Mouse (Mus musculus) kidney, embryonic 14.5 days (tissue): ENCODE data around the gene Lin52. TPM values are rescaled to one million over a fixed set of nuclear protein-coding genes. Genes with fewer than 3 reads are reported as not detected.

Experiments used
- ATAC-seq: fragments of 200-750 bp; cut with Nextera tagmentation; 2 replicates; pipeline ENCODE4 v1.8.0; 2017; ENCODE audit warnings: moderate number of reproducible peaks, mild to moderate bottlenecking, moderate TSS enrichment, moderate library complexity; ENCODE audit not compliant: low FRiP score, low TSS enrichment
- H3K27ac ChIP-seq: fragments of 300-500 bp; sonication (generic); 2 replicates; pipeline ENCODE4 v1.5.1; 2014; ENCODE audit warnings: low read depth, mild to moderate bottlenecking, low read length, moderate library complexity, mixed read lengths
- H3K27me3 ChIP-seq: fragments of 300-500 bp; sonication (generic); 2 replicates; pipeline ENCODE4 v1.6.1; 2014; ENCODE audit warnings: mild to moderate bottlenecking, low read length; ENCODE audit not compliant: control insufficient read depth, insufficient read depth
- H3K36me3 ChIP-seq: fragments of 300-500 bp; sonication (generic); 2 replicates; pipeline ENCODE4 v1.6.1; 2014; ENCODE audit warnings: low read length, mixed read lengths; ENCODE audit not compliant: control insufficient read depth, insufficient read depth
- H3K4me1 ChIP-seq: fragments of 300-500 bp; sonication (generic); 2 replicates; pipeline ENCODE4 v1.6.1; 2014; ENCODE audit warnings: low read length, mixed read lengths; ENCODE audit not compliant: control insufficient read depth, insufficient read depth
- H3K4me2 ChIP-seq: fragments of 300-500 bp; sonication (generic); replicated peaks from 2 replicates; pipeline ENCODE4 v1.6.1; 2014; ENCODE audit warnings: low read depth, mild to moderate bottlenecking, low read length
- H3K4me3 ChIP-seq: fragments of 300-500 bp; sonication (generic); 2 replicates; pipeline ENCODE4 v1.5.1; 2014; ENCODE audit warnings: mild to moderate bottlenecking, low read length
- H3K9ac ChIP-seq: fragments of 300-500 bp; sonication (generic); 2 replicates; pipeline ENCODE4 v1.6.1; 2014; ENCODE audit warnings: low read depth, mild to moderate bottlenecking, low read length, moderate library complexity
- H3K9me3 ChIP-seq: fragments of 300-500 bp; sonication (generic); 2 replicates; pipeline ENCODE4 v1.6.1; 2016; ENCODE audit warnings: low read length; ENCODE audit not compliant: control insufficient read depth
- WGBS: fragments of 180-500 bp; shearing (Covaris S2); extraction: QIAGEN DNeasy Blood & Tissue Kit; methylation state at CpG from one replicate; pipeline ENCODE4 v1.1.7; 2014; 5-methylcytosine and 5-hydroxymethylcytosine counted together
- polyA plus RNA-seq: library from polyadenylated mRNA; unstranded; fragments of >200 nt; fragmentation: Nextera tagmentation; extraction: Ambion mirVana; gene quantifications from 2 replicates; pipeline ENCODE4 v1.2.1, GENCODE M21; 2014

Gene Lin52
- polyA plus RNA-seq, 1 experiment from 2014 or later, result 23.2 TPM

- Histone ChIP-seq H3K4me3 (peak overlapping the region; percentile 7; the same call in 1 of the 2 replicates), H3K27me3 (peaks cover 74% of the 10 kb centered on the region), H3K9me3 (no peaks in the 10 kb centered on the region), H3K27ac (no peak overlapping the region), H3K9ac (no peak overlapping the region), H3K36me3 (no peaks in the 10 kb centered on the region), H3K4me2 (no peak overlapping the region), H3K4me1 (no peaks in the 10 kb centered on the region)
- ATAC-seq, result no peak
- 2% methylated on average over 34 of the region's 34 CpGs for WGBS
Measured at GRCm38 (mm10) chr12:84570694-84571415, 119.6 kb downstream of the Lin52 start.

GRCm38 (mm10) chr12:84571466-84572340, 120.5 kb downstream of the Lin52 start:
- Histone ChIP-seq H3K9ac (no peak overlapping the region), H3K36me3 (no peaks in the 10 kb centered on the region), H3K4me1 (no peaks in the 10 kb centered on the region), H3K4me3 (peak overlapping the region; percentile 7), H3K27ac (no peak overlapping the region), H3K4me2 (no peak overlapping the region), H3K9me3 (no peaks in the 10 kb centered on the region), H3K27me3 (peaks cover 74% of the 10 kb centered on the region)
- 1% methylated on average over 43 of the region's 43 CpGs for WGBS
- ATAC-seq, result no peak

GRCm38 (mm10) chr12:84572341-84572720, 121.1 kb downstream of the Lin52 start:
- no peaks in the 10 kb centered on the region for H3K36me3 ChIP-seq
- H3K9me3 ChIP-seq, result no peaks in the 10 kb centered on the region
- ATAC-seq, result no peak
- H3K4me1 ChIP-seq, result no peaks in the 10 kb centered on the region
- 10% methylated on average over 7 of the region's 7 CpGs for WGBS
- H3K27ac ChIP-seq, result no peak overlapping the region
- H3K4me3 ChIP-seq, result no peak overlapping the region
- no peak overlapping the region for H3K4me2 ChIP-seq
- H3K27me3 ChIP-seq, result peaks cover 71% of the 10 kb centered on the region
- H3K9ac ChIP-seq, result no peak overlapping the region

- H3K36me3 ChIP-seq, result no peaks in the 10 kb centered on the region
- H3K27me3 ChIP-seq, result peaks cover 63% of the 10 kb centered on the region
- H3K9me3 ChIP-seq, result no peaks in the 10 kb centered on the region
- ATAC-seq, result no peak
- no peak overlapping the region for H3K9ac ChIP-seq
- H3K27ac ChIP-seq, result no peak overlapping the region
- no peak overlapping the region for H3K4me2 ChIP-seq
- WGBS, result 17% methylated on average over 7 of the region's 7 CpGs
- no peaks in the 10 kb centered on the region for H3K4me1 ChIP-seq
- H3K4me3 ChIP-seq, result no peak overlapping the region
Measured at GRCm38 (mm10) chr12:84573094-84573493, 121.9 kb downstream of the Lin52 start.

- WGBS, result 76% methylated on average over 11 of the region's 11 CpGs
- Histone ChIP-seq H3K4me1 (no peaks in the 10 kb centered on the region), H3K4me2 (no peak overlapping the region)
Measured at GRCm38 (mm10) chr12:84577768-84578439, 126.7 kb downstream of the Lin52 start.

GRCm38 (mm10) chr12:84578440-84578770, 127.2 kb downstream of the Lin52 start:
- Histone ChIP-seq H3K9me3 (peaks cover 2% of the 10 kb centered on the region; the same call in 1 of the 2 replicates), H3K27me3 (peaks cover 11% of the 10 kb centered on the region), H3K9ac (no peak overlapping the region), H3K4me2 (no peak overlapping the region), H3K36me3 (no peaks in the 10 kb centered on the region), H3K4me1 (no peaks in the 10 kb centered on the region), H3K27ac (no peak overlapping the region), H3K4me3 (no peak overlapping the region)
- WGBS, result 44% methylated on average over 5 of the region's 5 CpGs
- peak; percentile 35; the same call in 1 of the 2 replicates for ATAC-seq

More at GRCm38 (mm10) chr12:84577768-84578439, 126.7 kb downstream of the Lin52 start:
- no peak overlapping the region for H3K27ac ChIP-seq
- ATAC-seq, result no peak
- no peaks in the 10 kb centered on the region for H3K36me3 ChIP-seq
- H3K4me3 ChIP-seq, result no peak overlapping the region
- H3K9ac ChIP-seq, result no peak overlapping the region
- no peaks in the 10 kb centered on the region; the same call in 1 of the 2 replicates for H3K9me3 ChIP-seq
- H3K27me3 ChIP-seq, result peaks cover 16% of the 10 kb centered on the region

GRCm38 (mm10) chr12:84581285-84581684, 130.1 kb downstream of the Lin52 start:
- H3K4me1 ChIP-seq, result no peaks in the 10 kb centered on the region
- no peaks in the 10 kb centered on the region for H3K36me3 ChIP-seq
- no peak overlapping the region for H3K27ac ChIP-seq
- 94% methylated on average over 2 of the region's 2 CpGs for WGBS
- no peak overlapping the region for H3K9ac ChIP-seq
- no peaks in the 10 kb centered on the region for H3K27me3 ChIP-seq
- H3K4me2 ChIP-seq, result no peak overlapping the region
- peaks cover 4% of the 10 kb centered on the region; the same call in 1 of the 2 replicates for H3K9me3 ChIP-seq
- no peak overlapping the region for H3K4me3 ChIP-seq
- ATAC-seq, result no peak

- ATAC-seq, result peak; percentile 75
- Histone ChIP-seq H3K9me3 (no peaks in the 10 kb centered on the region), H3K4me3 (peak overlapping the region; percentile 57), H3K27me3 (no peaks in the 10 kb centered on the region), H3K27ac (no peak overlapping the region), H3K36me3 (no peaks in the 10 kb centered on the region), H3K4me1 (no peaks in the 10 kb centered on the region), H3K9ac (peak overlapping the region; percentile 51), H3K4me2 (peak overlapping the region; percentile 98)
- WGBS, result 1% methylated on average over 54 of the region's 54 CpGs
Measured at GRCm38 (mm10) chr12:84589825-84590761, 138.9 kb downstream of the Lin52 start.
